Mouse (Mus musculus) CD4-positive, CD25-positive, alpha-beta regulatory T cell, adult 2 months (primary cell): ENCODE measurements at regions not wholly inside any gene's neighbourhood (a gene's known extent, or its start where the extent isn't known, plus 50 kb on each side); places are given as distances from the start of the nearest gene placed in this dataset.

Experiments
- DNase-seq: peaks from one replicate; pipeline ENCODE4 v3.0.0-alpha.2; 2012; ENCODE audit warnings: low read depth, low spot score

- DNase-seq = no peak
These were observed 136.2 kb downstream of the Rchy1 start for GRCm38 (mm10) chr5:91826636-91827035.

- no peak for DNase-seq
These were observed 139.9 kb downstream of the Rchy1 start for GRCm38 (mm10) chr5:91822844-91823576.

- no peak for DNase-seq
These were observed 144.1 kb downstream of the Rchy1 start for GRCm38 (mm10) chr5:91818800-91819199.

GRCm38 (mm10) chr5:91818195-91818594 is 144.7 kb downstream of the Rchy1 start:
- DNase-seq = no peak

- no peak for DNase-seq
These were observed 146.4 kb downstream of the Rchy1 start for GRCm38 (mm10) chr5:91816376-91816950.

- DNase-seq = no peak
These were observed 147.9 kb downstream of the Rchy1 start for GRCm38 (mm10) chr5:91814956-91815355.

GRCm38 (mm10) chr5:91814417-91814762 is 148.5 kb downstream of the Rchy1 start:
- DNase-seq = peak; percentile 34

GRCm38 (mm10) chr5:91813547-91814416 is 149.1 kb downstream of the Rchy1 start:
- no peak for DNase-seq

GRCm38 (mm10) chr5:91807070-91808065 is 155.5 kb downstream of the Rchy1 start:
- no peak for DNase-seq

- DNase-seq = no peak
These were observed 161.4 kb downstream of the Rchy1 start for GRCm38 (mm10) chr5:91801297-91801980.

- no peak for DNase-seq
These were observed 165.5 kb downstream of the Rchy1 start for GRCm38 (mm10) chr5:91797362-91797761.

- DNase-seq = no peak
These were observed 170.1 kb downstream of the Rchy1 start for GRCm38 (mm10) chr5:91792732-91793131.

- DNase-seq = no peak
These were observed 172.5 kb downstream of the Rchy1 start for GRCm38 (mm10) chr5:91790412-91790811.

- DNase-seq = no peak
These were observed 178.9 kb downstream of the Rchy1 start for GRCm38 (mm10) chr5:91783966-91784365.

GRCm38 (mm10) chr5:91776971-91777370 is 185.9 kb downstream of the Rchy1 start:
- DNase-seq = no peak

- DNase-seq = no peak
These were observed 188.8 kb downstream of the Rchy1 start for GRCm38 (mm10) chr5:91774065-91774464.

GRCm38 (mm10) chr5:91767886-91768285 is 195.0 kb downstream of the Rchy1 start:
- DNase-seq = no peak

- no peak for DNase-seq
These were observed 195.8 kb downstream of the Rchy1 start for GRCm38 (mm10) chr5:91767060-91767459.

GRCm38 (mm10) chr5:91764621-91765020 is 198.2 kb downstream of the Rchy1 start:
- no peak for DNase-seq

GRCm38 (mm10) chr5:91762589-91762988 is 200.3 kb downstream of the Rchy1 start:
- no peak for DNase-seq

- no peak for DNase-seq
These were observed 206.9 kb downstream of the Rchy1 start for GRCm38 (mm10) chr5:91755958-91756357.
